Mouse (Mus musculus) midbrain, postnatal 0 days (tissue): ENCODE data around the gene Slc20a1. TPM values are rescaled to one million over a fixed set of nuclear protein-coding genes. Genes with fewer than 3 reads are reported as not detected.

Experiments used
- ATAC-seq: fragments of 200-750 bp; cut with Nextera tagmentation; 2 replicates; pipeline ENCODE4 v1.8.0; 2017; ENCODE audit warnings: moderate number of reproducible peaks, mild to moderate bottlenecking, moderate TSS enrichment, moderate library complexity; ENCODE audit not compliant: low FRiP score
- DNase-seq: peaks from one replicate; pipeline ENCODE4 v3.0.0-alpha.2; 2015; ENCODE audit warnings: low spot score
- H3K27ac ChIP-seq: fragments of 300-500 bp; sonication (generic); 2 replicates; pipeline ENCODE4 v1.5.1; 2014; ENCODE audit warnings: low read depth, mild to moderate bottlenecking, low read length, mixed read lengths
- H3K27me3 ChIP-seq: fragments of 300-500 bp; sonication (generic); 2 replicates; pipeline ENCODE4 v1.6.1; 2014; ENCODE audit warnings: low read length, control low read depth, mixed read lengths; ENCODE audit not compliant: insufficient read depth
- H3K36me3 ChIP-seq: fragments of 300-500 bp; sonication (generic); 2 replicates; pipeline ENCODE4 v1.6.1; 2014; ENCODE audit warnings: low read length, control low read depth, mixed read lengths; ENCODE audit not compliant: insufficient read depth
- H3K4me1 ChIP-seq: fragments of 300-500 bp; sonication (generic); 2 replicates; pipeline ENCODE4 v1.6.1; 2014; ENCODE audit warnings: mild to moderate bottlenecking, control low read depth, antibody characterized with exemption, low read length, mixed read lengths; ENCODE audit not compliant: insufficient read depth
- H3K4me2 ChIP-seq: fragments of 300-500 bp; sonication (generic); 2 replicates; pipeline ENCODE4 v1.6.1; 2014; ENCODE audit warnings: low read depth, mild to moderate bottlenecking, low read length, mixed read lengths; ENCODE audit not compliant: poor library complexity, severe bottlenecking
- H3K4me3 ChIP-seq: fragments of 300-500 bp; sonication (generic); 2 replicates; pipeline ENCODE4 v1.5.1; 2014; ENCODE audit warnings: low read depth, mild to moderate bottlenecking, low read length, moderate library complexity
- H3K9ac ChIP-seq: fragments of 300-500 bp; sonication (generic); replicated peaks from 2 replicates; pipeline ENCODE4 v1.6.1; 2014; ENCODE audit warnings: mild to moderate bottlenecking, low read length, moderate library complexity, mixed read lengths; ENCODE audit not compliant: poor library complexity, severe bottlenecking
- H3K9me3 ChIP-seq: fragments of 300-500 bp; sonication (generic); 2 replicates; pipeline ENCODE4 v1.6.1; 2016; ENCODE audit warnings: low read length, control low read depth
- CTCF ChIP-seq: IDR thresholded peaks from 2 replicates; pipeline ENCODE4 v1.5.1; 2016; ENCODE audit warnings: antibody characterized with exemption, mild to moderate bottlenecking
- WGBS: fragments of 180-500 bp; shearing (Covaris S2); extraction: QIAGEN DNeasy Blood & Tissue Kit; methylation state at CpG from one replicate; pipeline ENCODE4 v1.1.7; 2014; 5-methylcytosine and 5-hydroxymethylcytosine counted together
- polyA plus RNA-seq: library from polyadenylated mRNA; unstranded; fragments of >200 nt; fragmentation: Nextera tagmentation; extraction: Ambion mirVana; gene quantifications from 2 replicates; pipeline ENCODE4 v1.2.1, GENCODE M21; 2015
- total RNA-seq: library from RNA; depleted of rRNA; stranded (reverse); fragments of >200 nt; gene quantifications from 2 replicates; pipeline ENCODE4 v1.2.3, GENCODE M21; 2014

The Slc20a1 gene
- total and polyA plus RNA-seq, 2 experiments from 2014 or later = 47.7 to 80.0 TPM

- 86% methylated on average over 8 of the region's 8 CpGs for WGBS
- Histone ChIP-seq H3K27me3 (no peaks in the 10 kb centered on the region), H3K4me1 (no peaks in the 10 kb centered on the region), H3K9me3 (no peaks in the 10 kb centered on the region), H3K36me3 (peaks cover 53% of the 10 kb centered on the region), H3K9ac (no peak overlapping the region), H3K4me3 (no peak overlapping the region), H3K27ac (no peak overlapping the region), H3K4me2 (no peak overlapping the region)
- ATAC-seq (no peak), DNase-seq (no peak)
- no peak for TF ChIP-seq CTCF
These were observed 11.7 kb downstream of the Slc20a1 start for GRCm38 (mm10) chr2:129210089-129210749.

GRCm38 (mm10) chr2:129211255-129211654, 12.7 kb downstream of the Slc20a1 start:
- H3K9ac ChIP-seq = no peak overlapping the region
- H3K36me3 ChIP-seq = peaks cover 44% of the 10 kb centered on the region
- H3K4me3 ChIP-seq = no peak overlapping the region
- 71% methylated on average over 4 of the region's 4 CpGs for WGBS
- no peak overlapping the region for H3K4me2 ChIP-seq
- H3K4me1 ChIP-seq = no peaks in the 10 kb centered on the region
- no peak overlapping the region for H3K27ac ChIP-seq
- no peaks in the 10 kb centered on the region for H3K9me3 ChIP-seq
- ATAC-seq (no peak), DNase-seq (peak; percentile 54)
- H3K27me3 ChIP-seq = no peaks in the 10 kb centered on the region
- TF ChIP-seq CTCF = peak; percentile 39

GRCm38 (mm10) chr2:129211957-129212356, 13.4 kb downstream of the Slc20a1 start:
- H3K27me3 ChIP-seq = no peaks in the 10 kb centered on the region
- H3K4me2 ChIP-seq = no peak overlapping the region
- no peak for DNase-seq
- no peak for TF ChIP-seq CTCF
- H3K9me3 ChIP-seq = no peaks in the 10 kb centered on the region
- no peak for ATAC-seq
- no peaks in the 10 kb centered on the region for H3K4me1 ChIP-seq
- H3K27ac ChIP-seq = no peak overlapping the region
- peaks cover 38% of the 10 kb centered on the region for H3K36me3 ChIP-seq
- H3K4me3 ChIP-seq = no peak overlapping the region
- WGBS = 80% methylated on average over 2 of the region's 2 CpGs
- no peak overlapping the region for H3K9ac ChIP-seq

- ATAC-seq = no peak
- DNase-seq = no peak
- no peaks in the 10 kb centered on the region for H3K27me3 ChIP-seq
- TF ChIP-seq CTCF = no peak
- no peaks in the 10 kb centered on the region for H3K4me1 ChIP-seq
- no peak overlapping the region for H3K4me3 ChIP-seq
- H3K27ac ChIP-seq = no peak overlapping the region
- WGBS = 93% methylated on average over 7 of the region's 7 CpGs
- H3K4me2 ChIP-seq = no peak overlapping the region
- no peaks in the 10 kb centered on the region for H3K9me3 ChIP-seq
- peaks cover 38% of the 10 kb centered on the region for H3K36me3 ChIP-seq
- H3K9ac ChIP-seq = no peak overlapping the region
These were observed 14.0 kb downstream of the Slc20a1 start for GRCm38 (mm10) chr2:129212566-129212965.

- no peak for ATAC-seq
- Histone ChIP-seq H3K27ac (no peak overlapping the region), H3K9me3 (no peaks in the 10 kb centered on the region), H3K36me3 (peaks cover 17% of the 10 kb centered on the region), H3K4me3 (no peak overlapping the region), H3K4me1 (no peaks in the 10 kb centered on the region), H3K9ac (no peak overlapping the region), H3K27me3 (no peaks in the 10 kb centered on the region), H3K4me2 (no peak overlapping the region)
- no peak for DNase-seq
- TF ChIP-seq CTCF = no peak
- WGBS = 95% methylated on average over 5 of the region's 5 CpGs
These were observed 16.2 kb downstream of the Slc20a1 start for GRCm38 (mm10) chr2:129214774-129215173.

- Histone ChIP-seq H3K4me1 (no peaks in the 10 kb centered on the region), H3K4me2 (no peak overlapping the region), H3K9me3 (no peaks in the 10 kb centered on the region), H3K36me3 (0 out of 2 replicates have a peak, but pooled peaks cover under 1% of the 10 kb centered on the region), H3K27ac (no peak overlapping the region), H3K9ac (no peak overlapping the region), H3K4me3 (no peak overlapping the region), H3K27me3 (no peaks in the 10 kb centered on the region)
- DNase-seq = no peak
- TF ChIP-seq CTCF = no peak
- ATAC-seq = no peak
- WGBS = 75% methylated on average over 9 of the region's 9 CpGs
These were observed 19.1 kb downstream of the Slc20a1 start for GRCm38 (mm10) chr2:129217612-129218185.
